ENCODE assay signal across 10 mouse cellular contexts in the genomic region with DNA sequence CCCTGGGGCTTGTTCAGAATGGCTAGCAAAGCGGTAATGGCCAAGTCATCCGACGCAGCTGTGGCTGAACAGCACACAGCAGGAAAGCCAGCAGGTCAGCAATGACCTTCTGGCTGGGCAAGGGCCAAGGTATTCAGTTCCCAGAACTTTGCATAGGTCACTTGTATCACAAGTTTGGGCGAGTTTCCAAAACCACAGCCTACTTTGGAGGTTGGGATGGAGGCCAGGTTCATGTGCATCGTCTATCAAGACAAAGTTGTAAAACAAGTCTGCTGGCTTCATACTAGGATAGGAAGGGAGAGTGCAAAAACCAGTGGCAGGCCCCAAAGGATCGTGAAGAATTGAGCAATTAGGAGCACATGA.
DNase-seq lines count a peak whose midpoint lies in the region; ATAC-seq and TF ChIP-seq lines count a peak whose summit lies in the region.
"Had no signal": no experiment of that assay in that cellular context is flagged by ENCODE, and none has a peak within 500 bp of the region (broad histone marks: within the 10 kb centered on the region; RNA-seq: fewer than 3 reads in every experiment).

No protein-coding gene starts in this region.

- H3K9me3 ChIP-seq in hindbrain, postnatal 0 days (ENCODE audit: low read length): no peaks in the 10 kb centered on the region
- H3K9me3 ChIP-seq in hindbrain, embryonic 11.5 days (ENCODE audit: control insufficient read depth, low read length): no peaks in the 10 kb centered on the region
- H3K9me3 ChIP-seq: intestine, embryonic 15.5 days had no signal

- no peak for ATAC-seq in hindbrain, postnatal 0 days
- ATAC-seq in hindbrain, embryonic 11.5 days (ENCODE audit: low FRiP score): no peak
- ATAC-seq in erythroid progenitor cell, adult 5-6 weeks (replicated peaks; ENCODE audit: low FRiP score, poor library complexity, severe bottlenecking): no peak
- ATAC-seq: intestine, embryonic 15.5 days had no signal

- H3K27ac ChIP-seq in hindbrain, postnatal 0 days: no peak overlapping the region
- H3K27ac ChIP-seq in hindbrain, embryonic 11.5 days (ENCODE audit: low read depth, low read length): no peak overlapping the region
- H3K27ac ChIP-seq: intestine, embryonic 15.5 days had no signal

- no peak overlapping the region for H3K4me2 ChIP-seq in hindbrain, postnatal 0 days (ENCODE audit: low read depth, low read length)
- H3K4me2 ChIP-seq in hindbrain, embryonic 11.5 days (replicated peaks; ENCODE audit: low read depth, low read length): no peak overlapping the region
- H3K4me2 ChIP-seq: intestine, embryonic 15.5 days had no signal

- H3K4me3 ChIP-seq in hindbrain, postnatal 0 days (ENCODE audit: low read length): no peak overlapping the region
- no peak overlapping the region for H3K4me3 ChIP-seq in hindbrain, embryonic 11.5 days (ENCODE audit: low read depth, low read length)
- H3K4me3 ChIP-seq: intestine, embryonic 15.5 days had no signal

- 28% methylated on average over 6 of the region's 6 CpGs for WGBS in hindbrain, postnatal 0 days
- WGBS in hindbrain, embryonic 11.5 days: 59% methylated on average over 6 of the region's 6 CpGs

- no peak for TF ChIP-seq CTCF in hindbrain, postnatal 0 days (IDR thresholded peaks at IDR 0.05; ENCODE audit: low read depth)

- H3K36me3 ChIP-seq in hindbrain, postnatal 0 days (ENCODE audit: insufficient read depth, low read length): no peaks in the 10 kb centered on the region
- no peaks in the 10 kb centered on the region for H3K36me3 ChIP-seq in hindbrain, embryonic 11.5 days (ENCODE audit: control insufficient read depth, insufficient read depth, low read length)
- H3K36me3 ChIP-seq: intestine, embryonic 15.5 days had no signal

- H3K4me1 ChIP-seq in hindbrain, postnatal 0 days (ENCODE audit: insufficient read depth, low read length): no peaks in the 10 kb centered on the region
- no peaks in the 10 kb centered on the region for H3K4me1 ChIP-seq in hindbrain, embryonic 11.5 days (replicated peaks; ENCODE audit: control insufficient read depth, insufficient read depth, low read length)
- H3K4me1 ChIP-seq: intestine, embryonic 15.5 days had no signal

- DNase-seq in hindbrain, postnatal 0 days (ENCODE audit: low spot score): peak; percentile 40
- DNase-seq in hindbrain, embryonic 11.5 days (ENCODE audit: low spot score): no peak
- peak; percentile 16 for DNase-seq in brain, adult 2 months (ENCODE audit: low read depth, low spot score)
- DNase-seq in kidney, adult 18-20 months: peak; percentile 84
- peak; percentile 13 to 29 for DNase-seq in lung, postnatal 4 days
- no peak for DNase-seq in layer of hippocampus, postnatal 36 days
- no peak for DNase-seq in T-cell, adult 2 months (ENCODE audit: low spot score)

- no peaks in the 10 kb centered on the region for H3K27me3 ChIP-seq in hindbrain, postnatal 0 days (ENCODE audit: insufficient read depth, low read length)
- no peaks in the 10 kb centered on the region for H3K27me3 ChIP-seq in hindbrain, embryonic 11.5 days (ENCODE audit: control insufficient read depth, insufficient read depth, low read length)
- H3K27me3 ChIP-seq: CH12.LX; intestine, embryonic 15.5 days had no signal

- no peak overlapping the region for H3K9ac ChIP-seq in hindbrain, postnatal 0 days (replicated peaks; ENCODE audit: low read length)
- H3K9ac ChIP-seq in hindbrain, embryonic 11.5 days (ENCODE audit: low read depth, low read length): no peak overlapping the region
- H3K9ac ChIP-seq: intestine, embryonic 15.5 days had no signal

Comparison
In these comparisons a context has a peak if more than half of its experiments do, and no peak if none do; other contexts are left out.
1. DNase-seq: peak in hindbrain, postnatal 0 days (single experiment), brain, adult 2 months (single experiment), kidney, adult 18-20 months (single experiment) and lung, postnatal 4 days (2 of 2); none in hindbrain, embryonic 11.5 days (single experiment), layer of hippocampus, postnatal 36 days (0 of 2) and T-cell, adult 2 months (single experiment).